Mouse (Mus musculus): ENCODE data around the gene Slc7a11.
A peak's percentile ranks its signal among the peaks of the same experiment; 100 is the strongest.

Slc7a11 gene

GRCm38 (mm10) chr3:49992891-49993290, 450.5 kb downstream of the Slc7a11 start:
- no peak for DNase-seq (ENCODE audit: low read depth, low spot score)

GRCm38 (mm10) chr3:49987236-49987635, 456.2 kb downstream of the Slc7a11 start:
- DNase-seq (ENCODE audit: low read depth, low spot score), result no peak

- no peak for DNase-seq (ENCODE audit: low read depth, low spot score)
These were observed 458.6 kb downstream of the Slc7a11 start for GRCm38 (mm10) chr3:49984795-49985194.

- DNase-seq (ENCODE audit: low read depth, low spot score), result no peak
These were observed 459.8 kb downstream of the Slc7a11 start for GRCm38 (mm10) chr3:49983429-49984268.

- DNase-seq (ENCODE audit: low read depth, low spot score), result no peak
These were observed 469.4 kb downstream of the Slc7a11 start for GRCm38 (mm10) chr3:49973994-49974393.

GRCm38 (mm10) chr3:49965569-49965968, 477.8 kb downstream of the Slc7a11 start:
- DNase-seq (ENCODE audit: low read depth, low spot score), result no peak

- no peak for DNase-seq (ENCODE audit: low read depth, low spot score)
These were observed 482.8 kb downstream of the Slc7a11 start for GRCm38 (mm10) chr3:49960581-49960980.

GRCm38 (mm10) chr3:49946845-49947244, 496.6 kb downstream of the Slc7a11 start:
- no peak for DNase-seq (ENCODE audit: low read depth, low spot score)

- DNase-seq (ENCODE audit: low read depth, low spot score), result no peak
These were observed 498.6 kb downstream of the Slc7a11 start for GRCm38 (mm10) chr3:49944783-49945182.

GRCm38 (mm10) chr3:49937611-49938010, 505.8 kb downstream of the Slc7a11 start:
- DNase-seq (ENCODE audit: low read depth, low spot score), result no peak

GRCm38 (mm10) chr3:49929496-49929895, 513.9 kb downstream of the Slc7a11 start:
- DNase-seq (ENCODE audit: low read depth, low spot score), result no peak

- peak; percentile 65 for DNase-seq (ENCODE audit: low read depth, low spot score)
These were observed 514.7 kb downstream of the Slc7a11 start for GRCm38 (mm10) chr3:49928509-49929263.

- DNase-seq (ENCODE audit: low read depth, low spot score), result no peak
These were observed 529.5 kb downstream of the Slc7a11 start for GRCm38 (mm10) chr3:49913929-49914328.

GRCm38 (mm10) chr3:49910922-49911321, 532.5 kb downstream of the Slc7a11 start:
- DNase-seq (ENCODE audit: low read depth, low spot score), result no peak

GRCm38 (mm10) chr3:49908426-49909341, 534.7 kb downstream of the Slc7a11 start:
- DNase-seq (ENCODE audit: low read depth, low spot score), result no peak

GRCm38 (mm10) chr3:49893945-49894344, 549.5 kb downstream of the Slc7a11 start:
- DNase-seq (ENCODE audit: low read depth, low spot score), result no peak

- peak; percentile 72 for DNase-seq (ENCODE audit: low read depth, low spot score)
These were observed 556.1 kb downstream of the Slc7a11 start for GRCm38 (mm10) chr3:49887359-49887758.

GRCm38 (mm10) chr3:49886220-49886945, 557.0 kb downstream of the Slc7a11 start:
- DNase-seq (ENCODE audit: low read depth, low spot score), result no peak

- DNase-seq (ENCODE audit: low read depth, low spot score), result no peak
These were observed 562.9 kb downstream of the Slc7a11 start for GRCm38 (mm10) chr3:49880496-49880895.

GRCm38 (mm10) chr3:49870786-49871185, 572.6 kb downstream of the Slc7a11 start:
- no peak for DNase-seq (ENCODE audit: low read depth, low spot score)
